Mouse (Mus musculus) ES-E14 (cell line): ENCODE measurements around the gene Daxx.

Experiments
- HCFC1 ChIP-seq: IDR thresholded peaks from 2 replicates; pipeline ENCODE4 v1.6.1; 2012; ENCODE audit warnings: low read length, inconsistent platforms, borderline replicate concordance; ENCODE audit not compliant: insufficient read depth
- MAFK ChIP-seq: IDR thresholded peaks from 2 replicates; pipeline ENCODE4 v1.6.1; 2014; ENCODE audit warnings: mild to moderate bottlenecking, low read depth, low read length, inconsistent platforms; ENCODE audit not compliant: insufficient read depth
- ZC3H11A ChIP-seq: IDR thresholded peaks from 2 replicates; pipeline ENCODE4 v1.6.1; 2012; ENCODE audit warnings: low read depth, mild to moderate bottlenecking, inconsistent platforms, low read length, borderline replicate concordance
- ZNF384 ChIP-seq: IDR thresholded peaks from 2 replicates; pipeline ENCODE4 v1.6.1; 2012; ENCODE audit warnings: low read depth, low read length, inconsistent platforms

DNA sequence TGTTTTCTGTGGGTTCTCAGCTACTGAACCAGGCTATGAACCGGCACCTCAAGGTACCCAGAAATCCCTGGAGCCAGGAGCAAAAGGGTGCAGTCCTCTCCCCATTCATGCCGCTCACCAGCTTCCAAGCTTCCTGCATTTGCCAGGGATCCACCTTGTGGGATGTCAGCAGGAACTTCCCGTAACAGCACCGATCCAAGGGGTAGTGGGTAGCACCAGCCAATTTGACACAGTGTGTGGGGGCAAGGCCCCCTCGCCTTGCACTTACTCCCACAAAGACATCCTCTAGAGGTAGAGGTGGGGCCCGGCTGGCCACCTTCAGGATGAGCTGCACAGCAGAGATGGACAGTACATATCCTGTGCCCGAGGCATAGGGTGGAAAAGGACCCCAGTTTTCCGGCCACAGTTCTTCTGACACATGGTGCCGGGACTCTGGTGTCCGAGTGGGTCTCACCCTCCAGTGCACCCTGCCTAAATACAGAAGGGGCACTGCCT is 41.0 kb downstream of the Daxx start:
- no peak for TF ChIP-seq ZNF384
- no peak for TF ChIP-seq MAFK
- TF ChIP-seq HCFC1 = no peak
- TF ChIP-seq ZC3H11A = no peak
